Mouse (Mus musculus) gastrocnemius, postnatal 4 days (tissue): Measurements from ENCODE around the gene Ces3b. TPM values are rescaled to one million over a fixed set of nuclear protein-coding genes. Genes with fewer than 3 reads are reported as not detected.

Experiments
- DNase-seq, 2 experiments: peaks; one replicate each; pipeline ENCODE4 v3.0.0; 2021 to 2022; ENCODE audit warnings: low spot score in 2 of 2, mixed read lengths in 2 of 2
- total RNA-seq, 2 experiments: library from RNA; stranded (reverse); gene quantifications; 2 replicates each; pipeline ENCODE4 v1.2.3; 2021

The Ces3b gene
- total RNA-seq, 2 experiments from 2014 or later = not detected

- DNase-seq = no peak
Observed at GRCm38 (mm10) chr8:105142395-105142794, 58.8 kb downstream of the Ces3b start.

Other genes with a start within 250 kb of the Ces3b start
- gene Ces2c, start 236.7 kb upstream of the Ces3b start, total RNA-seq = under 1 TPM; 0.13 to 0.17 TPM
- under 1 TPM in 1 of 2 experiments, not detected in 1; 0.18 TPM for gene Ces2e, start 157.5 kb upstream of the Ces3b start, total RNA-seq
- under 1 TPM in 1 of 2 experiments, not detected in 1; 0.05 TPM for gene Ces2f, start 136.4 kb upstream of the Ces3b start, total RNA-seq
- 1 to 10 TPM; 1.0 to 1.1 TPM for gene Ces2g, start 122.0 kb upstream of the Ces3b start, total RNA-seq
- not detected for gene Ces2h, start 82.9 kb upstream of the Ces3b start, total RNA-seq
- 1 to 10 TPM in 1 of 2 experiments, not detected in 1; 1.5 TPM for gene Ces3a, start 35.2 kb upstream of the Ces3b start, total RNA-seq
- not detected for gene Ces4a, start 48.0 kb downstream of the Ces3b start, total RNA-seq
- gene Cbfb, start 86.9 kb downstream of the Ces3b start, total RNA-seq = 10 to 100 TPM; 48.5 to 55.6 TPM
- gene D230025D16Rik, start 141.4 kb downstream of the Ces3b start, total RNA-seq = 10 to 100 TPM; 16.2 to 16.5 TPM
- 10 to 100 TPM; 14.9 to 15.3 TPM for gene B3gnt9, start 171.4 kb downstream of the Ces3b start, total RNA-seq
- 10 to 100 TPM in 1 of 2 experiments, 1 to 10 TPM in 1; 6.6 to 10.2 TPM for gene Tradd, start 180.9 kb downstream of the Ces3b start, total RNA-seq
- gene Fbxl8, start 180.9 kb downstream of the Ces3b start, total RNA-seq = 1 to 10 TPM; 2.2 to 2.7 TPM
- under 1 TPM; 0.21 to 0.29 TPM for gene Hsf4, start 186.0 kb downstream of the Ces3b start, total RNA-seq
- gene Nol3, start 192.4 kb downstream of the Ces3b start, total RNA-seq = 10 to 100 TPM; 26.5 to 27.1 TPM
- gene 4931428F04Rik, start 206.1 kb downstream of the Ces3b start, total RNA-seq = 1 to 10 TPM; 3.8 to 6.3 TPM
- 1 to 10 TPM; 8.1 to 8.7 TPM for gene Exoc3l, start 212.3 kb downstream of the Ces3b start, total RNA-seq
- 10 to 100 TPM; 27.4 to 31.1 TPM for gene E2f4, start 213.9 kb downstream of the Ces3b start, total RNA-seq
- gene Elmo3, start 221.8 kb downstream of the Ces3b start, total RNA-seq = 1 to 10 TPM; 1.0 to 1.1 TPM
- gene Lrrc29, start 242.5 kb downstream of the Ces3b start, total RNA-seq = 1 to 10 TPM; 3.6 to 4.1 TPM
- gene Tmem208, start 242.6 kb downstream of the Ces3b start, total RNA-seq = 10 to 100 TPM; 28.7 to 29.5 TPM